ENCODE assay signal across 10 mouse cellular contexts in genomic region chr19:45742218-45742983, GRCm38 (mm10). TPM values are rescaled to one million over a fixed set of nuclear protein-coding genes. Genes with fewer than 3 reads are reported as not detected.
DNase-seq lines count a peak whose midpoint lies in the region; ATAC-seq and TF ChIP-seq lines count a peak whose summit lies in the region.
"Had no signal": no experiment of that assay in that cellular context is flagged by ENCODE, and none has a peak within 500 bp of the region (broad histone marks: within the 10 kb centered on the region; RNA-seq: fewer than 3 reads in every experiment).

Fgf8 (minus strand) TSS chr19:45742915.

- peaks cover 100% of the 10 kb centered on the region for H3K27me3 ChIP-seq in embryonic facial prominence, embryonic 10.5 days (replicated peaks; ENCODE audit: low read depth, poor library complexity, severe bottlenecking)
- peaks cover 100% of the 10 kb centered on the region for H3K27me3 ChIP-seq in hindbrain, embryonic 10.5 days (ENCODE audit: insufficient read depth, poor library complexity, severe bottlenecking)
- peaks cover 98% of the 10 kb centered on the region for H3K27me3 ChIP-seq in midbrain, embryonic 11.5 days (ENCODE audit: control insufficient read depth, insufficient read depth, low read length)

- H3K9me3 ChIP-seq in embryonic facial prominence, embryonic 10.5 days: no peaks in the 10 kb centered on the region
- no peaks in the 10 kb centered on the region for H3K9me3 ChIP-seq in hindbrain, embryonic 10.5 days
- H3K9me3 ChIP-seq in midbrain, embryonic 11.5 days (ENCODE audit: control insufficient read depth, low read length): no peaks in the 10 kb centered on the region

- H3K36me3 ChIP-seq in embryonic facial prominence, embryonic 10.5 days (replicated peaks): no peaks in the 10 kb centered on the region
- H3K36me3 ChIP-seq in hindbrain, embryonic 10.5 days: no peaks in the 10 kb centered on the region
- no peaks in the 10 kb centered on the region for H3K36me3 ChIP-seq in midbrain, embryonic 11.5 days (ENCODE audit: control insufficient read depth, insufficient read depth, low read length)

- WGBS in embryonic facial prominence, embryonic 10.5 days: under 1% methylated on average over 65 of the region's 68 CpGs
- WGBS in hindbrain, embryonic 10.5 days: under 1% methylated on average over 65 of the region's 68 CpGs
- WGBS in midbrain, embryonic 11.5 days: under 1% methylated on average over 38 of the region's 68 CpGs

- peak within 1 kb of the TSS; percentile 61 for H3K4me2 ChIP-seq in midbrain, embryonic 11.5 days

- no peak within 1 kb of the TSS for H3K27ac ChIP-seq in left cerebral cortex, adult 2 months
- H3K27ac ChIP-seq in embryonic facial prominence, embryonic 10.5 days (replicated peaks): peak within 1 kb of the TSS; percentile 73
- H3K27ac ChIP-seq in hindbrain, embryonic 10.5 days: peak within 1 kb of the TSS; percentile 56; the same call in 1 of the 2 replicates
- H3K27ac ChIP-seq in midbrain, embryonic 11.5 days (ENCODE audit: low read depth, low read length): no peak within 1 kb of the TSS
- H3K27ac ChIP-seq: macrophage had no signal

- peaks cover 73% of the 10 kb centered on the region for H3K4me1 ChIP-seq in embryonic facial prominence, embryonic 10.5 days
- H3K4me1 ChIP-seq in hindbrain, embryonic 10.5 days (replicated peaks): peaks cover 65% of the 10 kb centered on the region
- peaks cover 22% of the 10 kb centered on the region for H3K4me1 ChIP-seq in midbrain, embryonic 11.5 days (ENCODE audit: control insufficient read depth, insufficient read depth, low read length)

- no peak for DNase-seq in left cerebral cortex, adult 2 months (ENCODE audit: extremely low spot score in 1 of 2, low spot score in 2 of 2)
- DNase-seq in left cerebral cortex, postnatal 4 days: no peak
- DNase-seq in embryonic facial prominence, embryonic 10.5 days (ENCODE audit: low spot score): peak; percentile 63
- DNase-seq in hindbrain, embryonic 10.5 days (ENCODE audit: low spot score): peak; percentile 50
- DNase-seq in midbrain, embryonic 11.5 days (ENCODE audit: low spot score, missing footprints): peak; percentile 94
- DNase-seq in adipocyte (ENCODE audit: low spot score): no peak
- no peak for DNase-seq in layer of hippocampus, postnatal 14 days (ENCODE audit: low spot score in 2 of 2)

- ATAC-seq in midbrain, embryonic 11.5 days (ENCODE audit: low FRiP score): no peak
- no peak for ATAC-seq in megakaryocyte-erythroid progenitor cell, adult 5-6 weeks (replicated peaks; ENCODE audit: low FRiP score, low TSS enrichment, poor library complexity, severe bottlenecking)

- TF ChIP-seq CTCF in left cerebral cortex, adult 2 months (IDR thresholded peaks at IDR 0.05): no peak

- peak within 1 kb of the TSS; percentile 34 for H3K4me3 ChIP-seq in left cerebral cortex, adult 2 months
- H3K4me3 ChIP-seq in embryonic facial prominence, embryonic 10.5 days: peak within 1 kb of the TSS; percentile 62
- peak within 1 kb of the TSS; percentile 57 for H3K4me3 ChIP-seq in hindbrain, embryonic 10.5 days
- peak within 1 kb of the TSS; percentile 38 for H3K4me3 ChIP-seq in midbrain, embryonic 11.5 days (ENCODE audit: low read depth, low read length)

- peak within 1 kb of the TSS; percentile 47 for H3K9ac ChIP-seq in midbrain, embryonic 11.5 days (ENCODE audit: low read length)

- intact Hi-C loops in left cerebral cortex, adult 2 months (cut with DNase I): no loop called here
- intact Hi-C loops in left cerebral cortex, postnatal 4 days (cut with DNase I): no loop called here

RNA-seq across cellular contexts. Expression of gene Fgf8, which starts in this region (rescaled TPM):
- total RNA-seq in left cerebral cortex, adult 2 months (2021): not detected
- total RNA-seq in left cerebral cortex, postnatal 4 days (2021): not detected
- 36.9 and 43.2 TPM in 2 replicates for polyA plus RNA-seq in embryonic facial prominence, embryonic 10.5 days (2016; fragmentation: Nextera tagmentation; extraction: Ambion mirVana)
- 3.4 and 10.0 TPM in 2 replicates for polyA plus RNA-seq in hindbrain, embryonic 10.5 days (2016; fragmentation: Nextera tagmentation; extraction: Ambion mirVana)
- 8.5 and 11.4 TPM in 2 replicates for polyA plus RNA-seq in midbrain, embryonic 11.5 days (2014; fragmentation: Nextera tagmentation; extraction: Ambion mirVana)
- total RNA-seq in layer of hippocampus, postnatal 14 days (2021): not detected
- total RNA-seq in megakaryocyte-erythroid progenitor cell, adult 5-6 weeks (2014; fragmentation: Nextera tagmentation): not detected in 2 replicates
- total RNA-seq in megakaryocyte-erythroid progenitor cell, adult 5-6 weeks (2017): not detected in 2 replicates
- total RNA-seq: adrenal gland, postnatal 36 days had no signal
- polyA plus RNA-seq: macrophage had no signal

Comparison
In these comparisons a context has a peak if more than half of its experiments do, and no peak if none do; other contexts are left out.
1. DNase-seq: peak in embryonic facial prominence, embryonic 10.5 days (single experiment), hindbrain, embryonic 10.5 days (single experiment) and midbrain, embryonic 11.5 days (single experiment); none in left cerebral cortex, adult 2 months (0 of 2), left cerebral cortex, postnatal 4 days (single experiment), adipocyte (single experiment) and layer of hippocampus, postnatal 14 days (0 of 2).
2. H3K27ac ChIP-seq: peak in embryonic facial prominence, embryonic 10.5 days (single experiment) and hindbrain, embryonic 10.5 days (single experiment); none in left cerebral cortex, adult 2 months (single experiment) and midbrain, embryonic 11.5 days (single experiment).
3. Peak in every context shown above with its lines, with median percentiles within 50 percentile points of each other: H3K4me3 ChIP-seq.